Mouse (Mus musculus) bone marrow macrophage, adult 2 months (primary cell): ENCODE data around the gene Hypk.

Source experiments
- CTCF ChIP-seq: IDR thresholded peaks from 2 replicates; pipeline ENCODE4 v1.5.1; 2012; ENCODE audit warnings: low read depth, mild to moderate bottlenecking, low read length, moderate library complexity
- POLR2A ChIP-seq: IDR thresholded peaks from 2 replicates; pipeline ENCODE4 v1.6.1; 2012; ENCODE audit warnings: mild to moderate bottlenecking, low read depth, low read length, borderline replicate concordance

DNA sequence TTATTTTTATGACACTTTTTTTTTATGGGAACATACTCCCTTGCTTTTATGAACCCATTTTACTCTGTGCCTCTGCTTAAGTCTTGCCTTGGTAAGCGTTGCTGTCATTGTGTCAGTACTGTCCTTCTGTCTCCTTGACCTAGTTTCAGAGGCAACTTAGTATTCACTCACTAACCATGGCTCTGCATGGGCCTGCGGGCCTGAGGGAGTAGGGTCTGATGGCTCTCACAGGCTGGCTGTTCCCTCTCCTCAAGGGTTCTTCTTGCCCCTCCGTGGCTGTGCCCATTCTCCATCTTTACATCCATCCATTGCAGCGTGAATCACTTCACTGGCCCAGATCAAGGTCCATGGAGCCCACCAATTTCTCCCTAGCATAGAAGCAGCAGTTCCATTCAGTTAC lies 6.6 kb upstream of the Hypk start:
- TF ChIP-seq POLR2A, result no peak
- TF ChIP-seq CTCF, result no peak
